Mouse (Mus musculus) ovary, postnatal 36 days (tissue): ENCODE measurements at regions not wholly inside any gene's neighbourhood (a gene's known extent, or its start where the extent isn't known, plus 50 kb on each side); places are given as distances from the start of the nearest gene placed in this dataset.

Source experiments
- DNase-seq: peaks from one replicate; pipeline ENCODE4 v3.0.0; 2022; ENCODE audit warnings: low spot score, mixed read lengths

GRCm38 (mm10) chr4:105969628-105970027, 180.0 kb downstream of the Gm12728 start:
- DNase-seq, result no peak

- DNase-seq, result no peak
These were observed 180.4 kb downstream of the Gm12728 start for GRCm38 (mm10) chr4:105970056-105970455.

DNA sequence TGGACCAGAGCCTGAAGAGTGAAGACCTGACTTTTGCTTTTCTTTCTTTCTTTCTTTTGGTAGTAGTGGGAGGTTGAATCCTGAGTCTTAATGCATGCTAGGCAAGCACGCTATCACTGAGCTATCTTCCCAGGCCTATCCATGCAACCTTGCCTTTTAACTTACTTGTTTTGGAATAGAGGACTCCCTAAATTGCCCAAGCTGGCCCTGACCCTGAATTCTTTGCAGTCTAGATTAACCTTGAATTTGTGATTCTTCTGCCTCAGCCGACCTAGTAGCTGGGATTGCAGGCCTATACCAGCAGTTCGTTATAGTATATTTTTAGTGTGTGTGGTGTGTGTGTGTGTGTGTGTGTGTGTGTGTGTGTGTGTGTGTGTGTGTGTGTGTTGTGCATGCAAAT, 183.1 kb downstream of the Gm12728 start:
- DNase-seq, result no peak

GRCm38 (mm10) chr4:105973769-105974397, 184.2 kb downstream of the Gm12728 start:
- DNase-seq, result no peak

DNA sequence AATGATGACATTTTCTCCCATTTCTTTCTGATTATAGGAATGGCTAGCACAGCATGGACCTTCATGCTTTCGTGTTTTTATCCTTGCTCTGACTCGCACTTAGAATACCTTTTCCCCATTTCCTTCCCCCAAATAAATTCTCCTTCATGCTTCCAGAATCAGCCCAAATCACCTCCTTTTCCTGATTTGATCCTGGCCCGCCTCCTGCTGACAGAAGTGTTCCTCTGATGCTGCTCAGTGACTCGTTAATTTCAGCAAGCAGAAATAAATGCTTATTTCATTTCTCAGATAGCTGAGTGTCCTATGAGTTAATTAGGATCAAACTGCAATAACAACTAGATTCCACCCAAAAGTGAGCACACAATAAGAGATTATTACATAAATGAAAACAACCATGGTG, 185.3 kb downstream of the Gm12728 start:
- no peak for DNase-seq

DNA sequence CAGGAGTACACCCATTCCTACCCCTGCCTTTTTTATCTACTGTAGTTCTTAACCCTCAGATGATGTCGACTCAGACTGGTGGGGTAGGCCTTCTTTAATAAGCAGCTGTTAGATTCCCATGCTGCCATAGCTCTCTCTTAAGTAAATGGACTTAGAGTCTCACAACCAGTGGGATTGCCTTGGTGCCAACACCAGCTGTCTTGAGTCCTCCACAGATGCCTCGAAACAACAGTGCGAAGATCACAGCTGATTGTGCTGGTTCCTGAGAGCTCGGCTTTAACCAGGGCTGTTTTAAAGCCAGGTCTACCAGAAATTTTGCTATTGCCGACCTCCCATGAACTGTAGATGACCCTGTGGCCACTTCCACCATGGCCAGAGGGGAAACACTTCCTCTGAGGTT, 189.4 kb downstream of the Gm12728 start:
- DNase-seq, result no peak

DNA sequence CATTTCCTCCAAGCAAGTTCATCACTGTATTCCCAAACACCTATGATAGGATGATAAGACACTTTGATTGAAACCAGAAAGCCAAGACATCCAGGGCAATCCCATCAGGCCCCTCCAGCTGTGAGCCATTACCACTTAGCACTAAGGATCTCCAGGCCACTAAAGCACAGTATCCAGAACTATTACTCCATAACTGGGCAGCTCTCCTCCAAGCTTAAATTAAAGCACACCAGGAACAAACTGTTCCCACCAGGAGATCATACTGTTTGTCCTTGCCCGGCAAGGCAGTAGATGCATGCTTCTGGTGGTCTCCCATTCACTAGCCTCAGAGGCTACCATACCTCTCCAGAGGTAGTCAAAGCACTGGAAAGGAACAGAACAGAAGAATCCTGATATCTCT, 193.3 kb downstream of the Gm12728 start:
- DNase-seq, result no peak

GRCm38 (mm10) chr4:105987963-105988602, 198.4 kb downstream of the Gm12728 start:
- DNase-seq, result no peak

GRCm38 (mm10) chr4:105992581-105993127, 203.0 kb downstream of the Gm12728 start:
- DNase-seq, result no peak

DNA sequence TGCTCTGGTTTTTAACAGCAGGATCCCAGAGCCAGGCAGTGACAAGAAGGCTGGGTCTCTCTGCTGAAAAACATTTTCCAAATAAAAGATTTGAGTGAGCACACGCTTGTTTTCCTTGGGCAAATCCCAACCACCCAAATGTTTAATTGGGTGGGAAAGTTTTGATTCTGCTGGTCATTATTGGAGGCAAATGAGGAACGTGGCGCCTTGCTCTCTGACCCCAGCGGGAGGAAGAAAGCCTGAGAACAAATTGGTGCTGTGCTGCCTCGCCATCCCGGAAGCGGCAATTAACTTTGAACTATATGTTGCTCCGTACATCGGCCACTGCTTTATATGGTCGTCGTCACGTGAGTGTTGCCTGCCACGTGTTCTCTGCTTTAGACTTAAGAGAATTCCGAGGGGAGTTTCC, 204.7 kb downstream of the Gm12728 start:
- no peak for DNase-seq

DNA sequence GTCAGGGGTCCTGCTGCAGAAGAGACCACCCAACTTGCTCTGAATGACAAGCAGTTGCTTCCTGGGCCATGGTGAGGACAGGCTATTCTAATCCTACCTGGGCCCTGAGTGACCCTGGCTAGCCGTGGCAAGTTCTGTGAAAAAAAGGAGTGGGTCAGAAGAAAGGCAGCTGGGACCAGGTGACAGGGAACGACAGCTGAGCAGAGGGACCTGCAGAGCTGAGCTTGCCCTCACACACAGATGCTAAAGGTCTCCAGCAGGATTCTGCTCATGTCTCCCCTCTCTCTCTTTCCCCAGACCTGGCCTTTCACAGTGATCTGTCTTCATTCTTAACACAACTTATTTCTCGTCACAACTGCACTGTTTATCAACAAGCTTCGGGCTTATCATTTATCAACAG, 206.4 kb downstream of the Gm12728 start:
- DNase-seq, result no peak

- no peak for DNase-seq
These were observed 207.4 kb downstream of the Gm12728 start for GRCm38 (mm10) chr4:105996893-105997630.

- DNase-seq, result no peak
These were observed 212.8 kb downstream of the Gm12728 start for GRCm38 (mm10) chr4:106002516-106002915.

DNA sequence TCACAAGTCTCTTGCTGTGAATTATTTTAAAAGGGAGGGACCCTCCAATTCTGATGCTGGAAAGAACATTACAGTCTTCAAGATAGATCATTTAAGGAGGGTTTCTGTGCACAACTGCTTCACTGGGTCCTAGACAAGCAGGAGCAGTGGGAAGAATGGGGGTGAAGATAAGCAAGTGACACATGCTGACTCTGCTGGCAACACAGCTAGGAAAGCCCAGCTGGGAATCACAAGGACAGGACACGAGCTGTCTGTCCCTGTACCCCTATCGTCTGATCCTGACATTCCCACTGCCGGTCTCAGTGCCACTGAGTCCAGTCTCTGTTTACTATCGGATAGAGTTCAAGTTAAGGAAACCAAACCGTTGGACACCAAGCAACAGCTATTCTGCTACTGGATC, 216.3 kb downstream of the Gm12728 start:
- DNase-seq, result no peak

DNA sequence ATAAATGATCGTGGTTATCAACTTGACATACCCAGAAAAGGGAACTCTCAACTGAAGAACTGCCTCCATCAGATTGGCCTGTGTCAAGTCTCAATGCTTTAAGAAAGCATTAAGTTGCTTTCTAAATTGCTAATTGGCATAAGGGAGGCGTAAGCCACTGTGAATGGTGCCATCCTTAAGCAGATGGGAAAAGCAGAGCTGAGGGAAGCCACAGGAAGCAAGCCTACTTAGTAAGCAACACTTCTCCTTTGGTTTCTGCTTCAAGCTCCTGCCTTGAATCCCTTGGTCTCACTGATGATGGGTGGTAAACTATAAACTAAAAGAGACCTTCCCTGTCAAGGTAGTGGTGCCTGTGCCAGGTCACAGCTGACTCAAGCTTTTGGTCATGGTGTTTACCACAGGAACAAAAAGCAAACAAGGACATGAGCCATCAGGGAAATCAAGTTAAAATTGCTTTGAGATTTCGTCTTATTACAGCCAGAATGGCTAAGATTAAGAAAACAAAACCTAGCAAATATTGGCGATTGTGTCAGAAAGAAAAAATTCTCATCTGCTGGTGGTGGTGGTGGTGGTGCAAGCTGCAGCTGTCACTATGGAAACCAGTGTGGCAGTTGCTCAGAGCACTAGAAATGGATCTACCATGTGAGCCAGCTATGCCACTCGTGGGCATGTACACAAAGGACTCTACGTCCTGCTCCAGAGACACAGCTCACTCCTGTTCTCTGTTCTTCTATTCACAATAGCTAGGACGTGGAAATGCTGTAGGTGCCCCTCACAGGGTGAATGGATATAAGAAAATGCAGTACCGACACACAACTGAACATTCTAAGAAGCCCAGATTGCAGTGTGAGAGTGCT, 217.9 kb downstream of the Gm12728 start:
- no peak for DNase-seq

- DNase-seq, result no peak
These were observed 227.5 kb downstream of the Gm12728 start for GRCm38 (mm10) chr4:106017065-106017646.

DNA sequence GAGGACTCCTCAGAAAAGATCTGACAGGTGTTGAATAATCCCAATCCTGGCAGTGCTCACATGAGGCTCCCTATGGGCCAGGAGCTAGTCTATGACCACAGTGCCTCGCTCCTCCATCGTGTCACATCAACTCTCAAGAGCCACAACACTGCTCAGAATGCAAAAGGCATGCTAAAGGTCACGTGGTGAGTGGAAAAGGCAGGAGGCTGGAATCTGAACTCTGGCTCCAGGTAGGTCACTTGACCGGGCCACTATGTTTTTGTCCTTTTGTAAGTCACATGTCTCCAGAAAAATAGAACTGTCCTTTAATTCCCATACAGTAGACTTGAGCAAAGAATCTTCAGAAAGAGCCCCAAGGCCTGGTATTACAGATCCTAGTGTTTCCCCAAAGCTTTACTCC, 229.3 kb downstream of the Gm12728 start:
- DNase-seq, result no peak

GRCm38 (mm10) chr4:106020338-106020737, 230.7 kb downstream of the Gm12728 start:
- DNase-seq, result no peak

DNA sequence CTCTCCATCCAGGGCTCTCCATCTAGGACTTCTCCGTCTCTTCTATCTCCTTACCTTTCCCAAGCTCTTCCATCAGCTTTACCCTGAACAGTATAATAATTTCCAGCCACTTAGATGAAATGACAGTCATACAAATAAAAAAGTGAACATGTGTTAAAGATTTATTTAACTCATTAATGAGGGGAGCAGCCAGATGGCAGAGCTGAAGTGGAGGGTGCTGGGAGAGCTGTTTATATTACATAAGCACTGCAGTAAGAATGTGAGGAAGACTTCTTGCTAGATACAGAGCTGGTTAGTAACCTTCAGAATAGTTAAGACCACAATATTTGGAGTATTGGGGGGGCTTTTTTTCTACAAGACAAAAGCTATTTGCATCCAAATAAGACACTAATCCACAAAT, 234.9 kb downstream of the Gm12728 start:
- DNase-seq, result no peak

DNA sequence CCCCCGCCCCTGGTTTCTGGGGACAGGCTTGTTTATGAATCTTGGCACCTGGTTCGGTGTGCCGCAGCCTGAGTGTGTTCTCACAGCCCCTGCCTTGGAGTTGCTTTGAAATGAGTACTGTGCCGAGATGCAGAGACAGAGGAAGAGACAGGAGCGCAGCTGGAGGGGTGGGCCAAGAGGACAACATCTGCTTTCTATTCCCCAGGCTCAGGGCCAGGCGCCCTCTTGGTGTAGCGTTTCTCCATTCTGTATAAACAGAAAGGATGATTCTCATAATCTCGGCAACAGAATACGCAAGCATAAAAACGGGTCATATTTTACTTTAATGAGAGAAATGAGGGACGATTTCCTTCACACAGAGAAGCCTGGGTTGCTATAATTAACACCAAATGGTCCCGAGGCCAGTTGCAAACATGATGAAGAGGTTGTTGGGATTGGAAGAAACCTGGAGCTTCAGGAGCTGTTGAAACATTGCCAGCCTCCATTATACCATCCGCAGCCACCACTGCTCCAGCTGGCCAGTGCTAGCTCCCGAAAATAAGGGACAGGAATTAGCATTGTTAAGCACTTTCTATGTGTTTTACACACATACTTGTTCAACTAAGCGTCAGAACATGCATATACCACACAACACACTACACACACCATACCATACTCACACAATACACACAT, 236.4 kb downstream of the Gm12728 start:
- DNase-seq, result no peak

DNA sequence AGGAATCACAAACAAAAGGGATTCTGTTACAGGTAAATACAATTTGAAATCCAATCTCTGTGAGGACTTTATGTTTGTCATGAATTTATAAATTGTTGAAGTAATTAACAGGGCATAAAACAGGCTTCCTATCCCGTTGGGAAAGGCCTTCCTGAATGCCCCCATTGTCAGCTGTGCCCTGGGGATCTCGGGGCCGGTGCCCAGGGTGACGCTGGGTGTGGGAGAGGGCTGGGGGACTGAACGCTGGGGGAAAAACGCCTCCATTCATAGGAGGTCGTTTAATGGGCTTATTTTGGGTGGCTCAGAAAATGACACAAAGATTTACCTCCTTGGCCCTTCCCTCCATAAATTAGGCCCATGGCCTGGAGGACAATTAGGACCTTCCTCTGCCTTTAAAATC, 250.7 kb downstream of the Gm12728 start:
- DNase-seq, result no peak
